Mouse (Mus musculus): ENCODE data around the gene Mfsd2b. TPM values are rescaled to one million over a fixed set of nuclear protein-coding genes. Genes with fewer than 3 reads are reported as not detected.
"Not testable (repeated sequence)": the region's sequence is repeated elsewhere in the genome, so short reads cannot be mapped to it uniquely, and the experiment has no call there.

Gene Mfsd2b
- 225 and 274 TPM in 2 replicates for total RNA-seq (2014; fragmentation: Nextera tagmentation)
- total RNA-seq (2017), result 116 and 136 TPM in 2 replicates

GRCm38 (mm10) chr12:4874161-4874927, at the start of gene Mfsd2b:
TSS of gene Mfsd2b (minus strand) at chr12:4874359.
- peak; percentile 79 for ATAC-seq (replicated peaks; ENCODE audit: low FRiP score, low TSS enrichment, poor library complexity, severe bottlenecking)

- peak; percentile 48 for ATAC-seq (replicated peaks; ENCODE audit: low FRiP score, low TSS enrichment, poor library complexity, severe bottlenecking)
These were observed 43.8 kb upstream of the Mfsd2b start for GRCm38 (mm10) chr12:4917805-4918591.

GRCm38 (mm10) chr12:4916994-4917804, 43.0 kb upstream of the Mfsd2b start, which contains the start of gene Atad2b:
TSS of gene Atad2b (plus strand) at chr12:4917353.
- ATAC-seq (replicated peaks; ENCODE audit: low FRiP score, low TSS enrichment, poor library complexity, severe bottlenecking), result peak; percentile 93

- ATAC-seq (replicated peaks; ENCODE audit: low FRiP score, low TSS enrichment, poor library complexity, severe bottlenecking), result no peak
These were observed 40.8 kb upstream of the Mfsd2b start for GRCm38 (mm10) chr12:4914944-4915343.

GRCm38 (mm10) chr12:4914441-4914840, 40.3 kb upstream of the Mfsd2b start:
- no peak for ATAC-seq (replicated peaks; ENCODE audit: low FRiP score, low TSS enrichment, poor library complexity, severe bottlenecking)

- no peak for ATAC-seq (replicated peaks; ENCODE audit: low FRiP score, low TSS enrichment, poor library complexity, severe bottlenecking)
These were observed 37.6 kb upstream of the Mfsd2b start for GRCm38 (mm10) chr12:4911716-4912115.

- not testable (repeated sequence) for ATAC-seq (replicated peaks; ENCODE audit: low FRiP score, low TSS enrichment, poor library complexity, severe bottlenecking)
These were observed 36.3 kb upstream of the Mfsd2b start for GRCm38 (mm10) chr12:4910496-4910895.

GRCm38 (mm10) chr12:4908391-4908790, 34.2 kb upstream of the Mfsd2b start:
- no peak for ATAC-seq (replicated peaks; ENCODE audit: low FRiP score, low TSS enrichment, poor library complexity, severe bottlenecking)

- peak; percentile 82 for ATAC-seq (replicated peaks; ENCODE audit: low FRiP score, low TSS enrichment, poor library complexity, severe bottlenecking)
These were observed 33.1 kb upstream of the Mfsd2b start, which contains the start of gene Ubxn2a for GRCm38 (mm10) chr12:4906951-4907906. TSS of gene Ubxn2a (minus strand) at chr12:4907705.

GRCm38 (mm10) chr12:4906476-4906875, 32.3 kb upstream of the Mfsd2b start:
- ATAC-seq (replicated peaks; ENCODE audit: low FRiP score, low TSS enrichment, poor library complexity, severe bottlenecking), result no peak

- no peak for ATAC-seq (replicated peaks; ENCODE audit: low FRiP score, low TSS enrichment, poor library complexity, severe bottlenecking)
These were observed 31.8 kb upstream of the Mfsd2b start for GRCm38 (mm10) chr12:4905946-4906345.

GRCm38 (mm10) chr12:4898024-4898423, 23.9 kb upstream of the Mfsd2b start:
- ATAC-seq (replicated peaks; ENCODE audit: low FRiP score, low TSS enrichment, poor library complexity, severe bottlenecking), result no peak

GRCm38 (mm10) chr12:4889891-4890290, 15.7 kb upstream of the Mfsd2b start:
- ATAC-seq (replicated peaks; ENCODE audit: low FRiP score, low TSS enrichment, poor library complexity, severe bottlenecking), result peak; percentile 52; the same call in 1 of the 2 replicates

GRCm38 (mm10) chr12:4889251-4889650, 15.1 kb upstream of the Mfsd2b start:
- ATAC-seq (replicated peaks; ENCODE audit: low FRiP score, low TSS enrichment, poor library complexity, severe bottlenecking), result no peak

- peak; percentile 50; the same call in 1 of the 2 replicates for ATAC-seq (replicated peaks; ENCODE audit: low FRiP score, low TSS enrichment, poor library complexity, severe bottlenecking)
These were observed 14.6 kb upstream of the Mfsd2b start for GRCm38 (mm10) chr12:4888739-4889138.

GRCm38 (mm10) chr12:4886581-4886980, 12.4 kb upstream of the Mfsd2b start:
- not testable (repeated sequence) for ATAC-seq (replicated peaks; ENCODE audit: low FRiP score, low TSS enrichment, poor library complexity, severe bottlenecking)

GRCm38 (mm10) chr12:4885062-4885461, 10.9 kb upstream of the Mfsd2b start:
- ATAC-seq (replicated peaks; ENCODE audit: low FRiP score, low TSS enrichment, poor library complexity, severe bottlenecking), result no peak

- no peak for ATAC-seq (replicated peaks; ENCODE audit: low FRiP score, low TSS enrichment, poor library complexity, severe bottlenecking)
These were observed 7.9 kb upstream of the Mfsd2b start for GRCm38 (mm10) chr12:4882086-4882485.

Measured in megakaryocyte-erythroid progenitor cell, adult 5-6 weeks (primary cell).